In the genomic region with DNA sequence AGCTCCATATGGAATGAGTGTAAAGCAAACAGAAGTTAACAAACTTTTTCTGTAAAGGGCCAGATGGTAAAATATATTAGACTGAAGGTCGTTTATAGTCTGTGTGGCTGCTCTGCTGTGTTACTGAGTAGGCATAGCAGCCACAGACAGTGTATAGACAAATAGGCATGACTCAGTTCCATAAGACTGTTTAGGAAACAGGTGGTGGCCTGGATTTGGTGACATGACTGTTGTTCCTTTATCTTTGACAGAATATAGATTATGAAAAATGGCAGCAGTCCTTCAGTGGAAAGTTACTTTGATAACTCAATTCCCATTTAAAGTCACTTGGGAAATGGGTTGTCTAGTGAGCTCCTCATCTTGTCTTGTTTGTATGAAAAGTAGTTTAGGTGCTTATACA, we compare ENCODE assay signal across 17 mouse cellular contexts.
"Had no signal": no experiment of that assay in that cellular context is flagged by ENCODE, and none has a peak within 500 bp of the region (broad histone marks: within the 10 kb centered on the region; RNA-seq: fewer than 3 reads in every experiment).

No protein-coding gene starts in this region.

- ATAC-seq: liver, postnatal 0 days; lung, postnatal 0 days; midbrain, embryonic 13.5 days; midbrain, embryonic 15.5 days had no signal

- H3K4me3 ChIP-seq: liver, embryonic 15.5 days; lung, embryonic 15.5 days; midbrain, embryonic 13.5 days; midbrain, embryonic 15.5 days; neural tube, embryonic 12.5 days; stomach, embryonic 15.5 days had no signal

- H3K27me3 ChIP-seq: liver, embryonic 15.5 days; lung, embryonic 15.5 days; midbrain, embryonic 13.5 days; midbrain, embryonic 15.5 days; neural tube, embryonic 12.5 days; stomach, embryonic 15.5 days had no signal

- H3K4me1 ChIP-seq: liver, embryonic 15.5 days; lung, embryonic 15.5 days; midbrain, embryonic 13.5 days; midbrain, embryonic 15.5 days; neural tube, embryonic 12.5 days; stomach, embryonic 15.5 days had no signal

- H3K9ac ChIP-seq: liver, embryonic 15.5 days; liver, postnatal 0 days; lung, embryonic 15.5 days; midbrain, embryonic 13.5 days; midbrain, embryonic 15.5 days; neural tube, embryonic 12.5 days; stomach, embryonic 15.5 days had no signal

- H3K27ac ChIP-seq: liver, embryonic 15.5 days; lung, embryonic 15.5 days; macrophage; midbrain, embryonic 13.5 days; midbrain, embryonic 15.5 days; neural tube, embryonic 12.5 days; stomach, embryonic 15.5 days had no signal

- DNase-seq: liver, postnatal 0 days; lung, adult 2 months; lung, postnatal 14 days; lung, postnatal 36 days; right cerebral cortex, postnatal 14 days; thymus, adult 18-20 months; thymus, postnatal 14 days; thymus, postnatal 36 days had no signal

- H3K9me3 ChIP-seq: liver, embryonic 15.5 days; lung, embryonic 15.5 days; midbrain, embryonic 13.5 days; midbrain, embryonic 15.5 days; neural tube, embryonic 12.5 days; stomach, embryonic 15.5 days had no signal

- H3K4me2 ChIP-seq: liver, embryonic 15.5 days; lung, embryonic 15.5 days; midbrain, embryonic 11.5 days; midbrain, embryonic 13.5 days; midbrain, embryonic 15.5 days; neural tube, embryonic 12.5 days; stomach, embryonic 15.5 days had no signal

- H3K36me3 ChIP-seq: stomach, embryonic 15.5 days had no signal
